Mouse (Mus musculus) CD8-positive naive resting alpha-beta T cell, adult 2 months (primary cell): Measurements from ENCODE around the gene Mkrn1.
"Not testable (repeated sequence)": the region's sequence is repeated elsewhere in the genome, so short reads cannot be mapped to it uniquely, and the experiment has no call there.

Experiments used
- DNase-seq, 2 experiments: peaks; one replicate each; pipeline ENCODE4 v3.0.0; 2022; ENCODE audit warnings: low read depth in 2 of 2, low spot score in 2 of 2

The Mkrn1 gene

GRCm38 (mm10) chr6:39380276-39380675, 40.0 kb downstream of the Mkrn1 start:
- no peak for DNase-seq

- peak; percentile 73 to 77 for DNase-seq
Measured at GRCm38 (mm10) chr6:39379749-39380148, 40.5 kb downstream of the Mkrn1 start.

- peak; percentile 65 to 78 for DNase-seq
Measured at GRCm38 (mm10) chr6:39379224-39379623, 41.0 kb downstream of the Mkrn1 start.

GRCm38 (mm10) chr6:39378161-39378835, 42.0 kb downstream of the Mkrn1 start:
- DNase-seq = not testable (repeated sequence)

- DNase-seq = peak; percentile 75 to 83
Measured at GRCm38 (mm10) chr6:39377311-39377827, 42.9 kb downstream of the Mkrn1 start, which contains the start of gene Slc37a3. TSS of gene Slc37a3 (minus strand) at chr6:39377675.

GRCm38 (mm10) chr6:39376775-39377174, 43.5 kb downstream of the Mkrn1 start:
- DNase-seq = no peak

GRCm38 (mm10) chr6:39373301-39373955, 46.8 kb downstream of the Mkrn1 start:
- no peak for DNase-seq

- DNase-seq = no peak
Measured at GRCm38 (mm10) chr6:39372727-39373126, 47.5 kb downstream of the Mkrn1 start.

- DNase-seq = no peak
Measured at GRCm38 (mm10) chr6:39372042-39372441, 48.2 kb downstream of the Mkrn1 start.

- DNase-seq = no peak
Measured at GRCm38 (mm10) chr6:39369631-39370030, 50.6 kb downstream of the Mkrn1 start.

- no peak for DNase-seq
Measured at GRCm38 (mm10) chr6:39362684-39363083, 57.6 kb downstream of the Mkrn1 start.

GRCm38 (mm10) chr6:39359207-39359606, 61.1 kb downstream of the Mkrn1 start:
- DNase-seq = not testable (repeated sequence)

- no peak for DNase-seq
Measured at GRCm38 (mm10) chr6:39348946-39349345, 71.3 kb downstream of the Mkrn1 start.

GRCm38 (mm10) chr6:39347880-39348814, 72.1 kb downstream of the Mkrn1 start:
- DNase-seq = peak; percentile 39 to 53
